11 mouse cellular contexts compared by ENCODE assay signal in the genomic region with DNA sequence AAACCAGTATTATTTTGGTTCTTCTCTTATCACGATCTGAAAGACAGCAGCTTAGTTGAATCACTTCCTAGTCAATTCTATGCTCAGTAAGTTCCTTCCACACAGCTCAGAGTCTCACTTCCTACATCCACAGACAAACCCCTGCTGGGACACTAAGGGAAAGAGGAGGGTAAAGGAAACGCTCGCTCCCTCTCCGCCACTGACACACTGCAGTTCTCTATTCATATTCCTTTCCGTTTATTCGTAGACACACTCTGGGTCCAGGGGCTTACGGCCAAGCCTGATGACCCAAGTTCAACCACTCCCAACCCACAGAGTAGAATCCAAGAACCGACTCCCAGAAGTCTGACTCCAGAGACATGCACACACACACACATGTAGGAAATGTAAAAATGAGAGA. TPM values are rescaled to one million over a fixed set of nuclear protein-coding genes. Genes with fewer than 3 reads are reported as not detected.
DNase-seq lines count a peak whose midpoint lies in the region; ATAC-seq and TF ChIP-seq lines count a peak whose summit lies in the region.
"Had no signal": no experiment of that assay in that cellular context is flagged by ENCODE, and none has a peak within 500 bp of the region (broad histone marks: within the 10 kb centered on the region; RNA-seq: fewer than 3 reads in every experiment).

No protein-coding gene starts in this region.

- peak; percentile 31 for DNase-seq in kidney, adult 2 months
- DNase-seq in kidney, adult 8-10 months = no peak
- peak; percentile 31 for DNase-seq in heart, postnatal 0 days (ENCODE audit: low spot score)
- peak; percentile 41 for DNase-seq in lung, postnatal 25 days (ENCODE audit: low spot score)
- no peak for DNase-seq in spleen, postnatal 36 days (ENCODE audit: low spot score in 2 of 2)
- DNase-seq in retina, embryonic 14.5 days (ENCODE audit: low spot score) = no peak
- DNase-seq in ovary, postnatal 36 days (ENCODE audit: low spot score) = no peak
- DNase-seq: cerebellum, postnatal 10 days; thymus, postnatal 4 days had no signal

- peaks cover 9% of the 10 kb centered on the region for H3K4me1 ChIP-seq in kidney, adult 2 months (ENCODE audit: control insufficient read depth, insufficient read depth, low read length)
- peaks cover 23% of the 10 kb centered on the region for H3K4me1 ChIP-seq in bone marrow macrophage, adult 2 months (ENCODE audit: control insufficient read depth, insufficient read depth, low read length)
- H3K4me1 ChIP-seq in heart, postnatal 0 days (ENCODE audit: control insufficient read depth, insufficient read depth) = peaks cover 13% of the 10 kb centered on the region

- no peak for TF ChIP-seq POLR2A in kidney, adult 2 months (IDR thresholded peaks at IDR 0.05; ENCODE audit: low read depth, low read length)
- TF ChIP-seq POLR2A in bone marrow macrophage, adult 2 months (IDR thresholded peaks at IDR 0.05; ENCODE audit: borderline replicate concordance, low read depth, low read length) = no peak

- no peak for TF ChIP-seq CTCF in kidney, adult 2 months (conservative IDR thresholded peaks at IDR 0.05; ENCODE audit: insufficient read depth, insufficient read length, low read depth, low read length)
- TF ChIP-seq CTCF in bone marrow macrophage, adult 2 months (IDR thresholded peaks at IDR 0.05; ENCODE audit: low read depth, low read length) = no peak
- TF ChIP-seq CTCF in heart, postnatal 0 days (IDR thresholded peaks at IDR 0.05; ENCODE audit: low read depth) = no peak

- no peaks in the 10 kb centered on the region for H3K9me3 ChIP-seq in heart, postnatal 0 days (replicated peaks; ENCODE audit: control insufficient read depth, low read length)
- H3K9me3 ChIP-seq: limb, embryonic 12.5 days had no signal

- H3K27me3 ChIP-seq in kidney, adult 2 months (replicated peaks; ENCODE audit: control insufficient read depth, insufficient read depth, low read length) = no peaks in the 10 kb centered on the region
- no peaks in the 10 kb centered on the region for H3K27me3 ChIP-seq in heart, postnatal 0 days (ENCODE audit: control insufficient read depth, insufficient read depth, low read length)
- H3K27me3 ChIP-seq: limb, embryonic 12.5 days had no signal

- no peak for ATAC-seq in heart, postnatal 0 days (ENCODE audit: insufficient read depth, low read depth)

- 57% methylated on average over 8 of the region's 8 CpGs for WGBS in kidney, adult 2 months
- WGBS in heart, postnatal 0 days = 47% methylated on average over 8 of the region's 8 CpGs

- H3K4me3 ChIP-seq in kidney, adult 2 months (ENCODE audit: insufficient read depth, low read depth, low read length) = no peak overlapping the region
- peak overlapping the region; percentile 32 for H3K4me3 ChIP-seq in bone marrow macrophage, adult 2 months (ENCODE audit: insufficient read depth, low read length)
- no peak overlapping the region for H3K4me3 ChIP-seq in heart, postnatal 0 days (ENCODE audit: low read depth, low read length)
- H3K4me3 ChIP-seq: limb, embryonic 12.5 days had no signal

- H3K9ac ChIP-seq in heart, postnatal 0 days (replicated peaks; ENCODE audit: low read depth, low read length) = no peak overlapping the region; the same call in 1 of the 2 replicates
- H3K9ac ChIP-seq: limb, embryonic 12.5 days had no signal

- H3K4me2 ChIP-seq in heart, postnatal 0 days (ENCODE audit: low read depth, low read length) = peak overlapping the region; percentile 23
- H3K4me2 ChIP-seq: limb, embryonic 12.5 days had no signal

- no peaks in the 10 kb centered on the region for H3K36me3 ChIP-seq in kidney, adult 2 months (ENCODE audit: control insufficient read depth, insufficient read depth, low read length)
- H3K36me3 ChIP-seq in heart, postnatal 0 days (replicated peaks; ENCODE audit: control insufficient read depth, insufficient read depth, low read length) = no peaks in the 10 kb centered on the region
- H3K36me3 ChIP-seq: limb, embryonic 12.5 days had no signal

- no peak for TF ChIP-seq EP300 in heart, postnatal 0 days (IDR thresholded peaks at IDR 0.05; ENCODE audit: low read depth)

- H3K27ac ChIP-seq in kidney, adult 2 months (ENCODE audit: insufficient read depth, low read depth, low read length) = no peak overlapping the region
- H3K27ac ChIP-seq in bone marrow macrophage, adult 2 months (ENCODE audit: insufficient read depth, low read depth, low read length) = peak overlapping the region; percentile 53
- peak overlapping the region; percentile 70 for H3K27ac ChIP-seq in heart, postnatal 0 days (ENCODE audit: low read depth)
- H3K27ac ChIP-seq: limb, embryonic 12.5 days had no signal

RNA-seq across cellular contexts. Expression of gene Zdhhc20, which starts 2.9 kb away (rescaled TPM):
- polyA plus RNA-seq in kidney, adult 2 months (2012; rRNA removed) = 2.6 and 3.7 TPM in 2 replicates
- polyA plus RNA-seq in bone marrow macrophage, adult 2 months (2012; ENCODE audit: insufficient read depth, insufficient read length, missing spikeins) = 52.4 and 58.7 TPM in 2 replicates
- total RNA-seq in heart, postnatal 0 days (2014; rRNA removed; ENCODE audit: low replicate concordance) = 13.2 and 18.8 TPM in 2 replicates
- polyA plus RNA-seq in heart, postnatal 0 days (2015; fragmentation: Nextera tagmentation; extraction: Ambion mirVana) = 25.9 and 28.6 TPM in 2 replicates

Comparison
In these comparisons a context has a peak if more than half of its experiments do, and no peak if none do; other contexts are left out.
1. DNase-seq: peak in kidney, adult 2 months (single experiment), heart, postnatal 0 days (single experiment) and lung, postnatal 25 days (single experiment); none in kidney, adult 8-10 months (0 of 2), spleen, postnatal 36 days (0 of 2), retina, embryonic 14.5 days (single experiment) and ovary, postnatal 36 days (single experiment).